Mouse (Mus musculus) heart, embryonic 16.5 days (tissue): ENCODE results near the gene Ece1. TPM values are rescaled to one million over a fixed set of nuclear protein-coding genes. Genes with fewer than 3 reads are reported as not detected.

Source experiments
- ATAC-seq: fragments of 200-750 bp; cut with Nextera tagmentation; replicated peaks from 2 replicates; pipeline ENCODE4 v1.8.0; 2017; ENCODE audit warnings: moderate number of reproducible peaks; ENCODE audit not compliant: insufficient read depth, low FRiP score; ENCODE audit errors: extremely low read depth
- H3K27ac ChIP-seq: fragments of 300-500 bp; sonication (generic); 2 replicates; pipeline ENCODE4 v1.5.1; 2014; ENCODE audit warnings: mild to moderate bottlenecking, low read length, control low read depth, moderate library complexity
- H3K27me3 ChIP-seq: fragments of 300-500 bp; sonication (generic); 2 replicates; pipeline ENCODE4 v1.6.1; 2014; ENCODE audit warnings: low read length, mixed read lengths; ENCODE audit not compliant: control insufficient read depth, insufficient read depth
- H3K36me3 ChIP-seq: fragments of 300-500 bp; sonication (generic); 2 replicates; pipeline ENCODE4 v1.6.1; 2014; ENCODE audit not compliant: control insufficient read depth, insufficient read depth
- H3K4me1 ChIP-seq: fragments of 300-500 bp; sonication (generic); 2 replicates; pipeline ENCODE4 v1.6.1; 2014; ENCODE audit warnings: low read length, mixed read lengths; ENCODE audit not compliant: control insufficient read depth, insufficient read depth
- H3K4me2 ChIP-seq: fragments of 300-500 bp; sonication (generic); 2 replicates; pipeline ENCODE4 v1.6.1; 2014; ENCODE audit warnings: low read depth, mild to moderate bottlenecking, control low read depth, low read length
- H3K4me3 ChIP-seq: fragments of 300-500 bp; sonication (generic); 2 replicates; pipeline ENCODE4 v1.5.1; 2014; ENCODE audit warnings: mild to moderate bottlenecking, control low read depth, low read length
- H3K9ac ChIP-seq: fragments of 300-500 bp; sonication (generic); 2 replicates; pipeline ENCODE4 v1.6.1; 2014; ENCODE audit warnings: low read length, control low read depth
- H3K9me3 ChIP-seq: fragments of 300-500 bp; sonication (generic); replicated peaks from 2 replicates; pipeline ENCODE4 v1.6.1; 2016; ENCODE audit warnings: low read length; ENCODE audit not compliant: control insufficient read depth
- WGBS: fragments of 180-500 bp; shearing (Covaris S2); extraction: QIAGEN DNeasy Blood & Tissue Kit; methylation state at CpG from one replicate; pipeline ENCODE4 v1.1.7; 2014; 5-methylcytosine and 5-hydroxymethylcytosine counted together
- polyA plus RNA-seq: library from polyadenylated mRNA; unstranded; fragments of >200 nt; fragmentation: Nextera tagmentation; extraction: Ambion mirVana; gene quantifications from 2 replicates; pipeline ENCODE4 v1.2.1, GENCODE M21; 2015

Gene Ece1
- polyA plus RNA-seq, 1 experiment from 2014 or later: 69.2 TPM

DNA sequence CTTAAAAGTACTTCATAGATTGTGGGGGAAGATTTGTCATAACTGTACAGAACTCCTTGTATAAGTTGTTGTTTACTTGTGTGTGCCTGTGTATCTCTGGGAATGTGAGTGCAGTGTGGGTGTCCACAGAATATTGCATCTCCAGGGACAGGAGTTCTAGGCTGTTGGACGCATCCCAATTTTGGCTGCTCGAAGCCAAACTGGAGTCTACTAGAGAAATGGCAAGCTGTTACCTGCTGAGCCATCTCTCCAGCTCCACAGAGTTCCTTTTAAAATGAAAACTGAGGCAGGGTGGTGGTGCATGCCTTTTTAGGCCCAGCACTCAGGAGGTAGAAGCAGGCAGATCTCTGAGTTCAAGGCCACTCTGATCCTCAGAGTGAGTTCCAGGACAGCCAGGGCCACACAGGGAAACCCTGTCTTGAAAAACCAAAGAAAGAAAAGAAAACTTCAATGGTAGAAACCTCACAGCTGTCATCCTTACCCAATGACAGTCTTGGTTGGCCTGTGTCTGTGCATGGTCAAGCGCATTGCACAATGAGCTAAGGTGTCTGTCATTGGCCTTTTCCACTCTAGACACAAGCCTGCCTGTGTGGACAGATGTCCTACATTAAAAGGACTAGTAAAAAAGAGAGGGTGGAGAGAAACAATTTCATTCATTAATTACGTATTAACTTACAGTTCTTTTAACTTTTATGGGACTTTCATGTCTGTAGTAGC lies 147.9 kb downstream of the Ece1 start:
- Histone ChIP-seq H3K4me1 (no peaks in the 10 kb centered on the region), H3K27ac (no peak overlapping the region), H3K9me3 (no peaks in the 10 kb centered on the region), H3K4me2 (no peak overlapping the region), H3K9ac (no peak overlapping the region), H3K4me3 (no peak overlapping the region), H3K36me3 (peaks cover 21% of the 10 kb centered on the region), H3K27me3 (no peaks in the 10 kb centered on the region)
- ATAC-seq: no peak
- WGBS: 96% methylated on average over 4 of the region's 4 CpGs

- ATAC-seq: no peak
- peaks cover 23% of the 10 kb centered on the region for H3K36me3 ChIP-seq
- 92% methylated on average over 15 of the region's 15 CpGs for WGBS
- H3K4me1 ChIP-seq: 0 out of 2 replicates have a peak, but pooled peaks cover 3% of the 10 kb centered on the region
- no peak overlapping the region for H3K9ac ChIP-seq
- no peaks in the 10 kb centered on the region for H3K9me3 ChIP-seq
- no peak overlapping the region for H3K4me3 ChIP-seq
- no peak overlapping the region for H3K27ac ChIP-seq
- no peaks in the 10 kb centered on the region for H3K27me3 ChIP-seq
- no peak overlapping the region for H3K4me2 ChIP-seq
Observed at GRCm38 (mm10) chr4:138013723-138014479, 151.9 kb downstream of the Ece1 start.

Other genes starting within 250 kb of the Ece1 start
- 9.7 and 9.8 TPM in 2 replicates for gene Rap1gap, start 197.5 kb upstream of the Ece1 start, polyA plus RNA-seq
- 3.6 TPM in 2 replicates for gene Alpl, start 65.9 kb upstream of the Ece1 start, polyA plus RNA-seq
- 18.9 and 20.3 TPM in 2 replicates for gene Eif4g3, start 130.8 kb downstream of the Ece1 start, polyA plus RNA-seq